9 mouse cellular contexts compared by ENCODE assay signal in the genomic region with DNA sequence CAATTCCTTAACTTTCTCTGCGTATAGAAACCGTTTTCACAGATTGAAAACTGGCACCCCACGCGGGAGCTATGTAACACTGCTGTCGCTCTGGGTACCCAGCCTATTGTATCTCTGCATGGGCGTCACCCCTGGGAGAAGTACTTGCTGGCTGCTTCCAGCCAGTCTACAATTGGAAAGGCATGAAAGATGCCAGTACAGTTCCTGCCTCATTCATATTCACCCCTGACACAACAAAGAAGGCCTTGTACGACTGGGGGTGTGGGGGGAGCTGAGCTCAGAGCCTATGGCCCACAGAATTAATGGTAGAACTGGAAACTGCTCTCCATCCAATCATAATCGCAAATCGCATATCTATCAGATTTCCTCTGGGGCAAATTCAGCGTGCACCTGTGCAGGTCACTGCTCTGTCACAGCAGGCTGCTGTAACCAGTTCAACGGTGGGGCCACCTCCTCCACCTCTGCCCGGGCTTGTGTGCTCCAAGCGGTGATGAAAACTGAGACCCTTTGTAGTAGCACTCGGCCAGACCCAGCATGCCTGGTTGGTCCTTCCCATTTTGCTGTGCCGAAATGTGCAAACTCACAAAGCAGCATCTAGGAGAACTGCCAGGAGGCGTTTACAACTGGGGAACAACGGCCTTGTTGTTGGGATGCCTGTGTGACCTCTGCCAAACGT. TPM values are rescaled to one million over a fixed set of nuclear protein-coding genes. Genes with fewer than 3 reads are reported as not detected.
DNase-seq lines count a peak whose midpoint lies in the region; ATAC-seq lines count a peak whose summit lies in the region.
"Had no signal": no experiment of that assay in that cellular context is flagged by ENCODE, and none has a peak within 500 bp of the region (broad histone marks: within the 10 kb centered on the region; RNA-seq: fewer than 3 reads in every experiment).

No protein-coding gene starts in this region.

- H3K27ac ChIP-seq in neural tube, embryonic 11.5 days (ENCODE audit: low read depth, low read length), result 0 out of 2 replicates have a peak overlapping the region, but pooled peaks have one; percentile 3
- H3K27ac ChIP-seq in hindbrain, embryonic 13.5 days, result peak overlapping the region; percentile 85
- peak overlapping the region; percentile 81 for H3K27ac ChIP-seq in limb, embryonic 11.5 days (replicated peaks; ENCODE audit: low read depth, low read length)

- no peak overlapping the region for H3K4me3 ChIP-seq in neural tube, embryonic 11.5 days (ENCODE audit: low read depth, low read length)
- H3K4me3 ChIP-seq in hindbrain, embryonic 13.5 days, result no peak overlapping the region
- H3K4me3 ChIP-seq in limb, embryonic 11.5 days (ENCODE audit: low read depth, low read length), result no peak overlapping the region

- DNase-seq in neural tube, embryonic 11.5 days (ENCODE audit: low spot score), result peak; percentile 28
- DNase-seq in neural tube, embryonic 10.5 days (ENCODE audit: extremely low spot score, low spot score), result no peak
- peak; percentile 43 for DNase-seq in limb, embryonic 11.5 days (ENCODE audit: low spot score)
- peak; percentile 65 for DNase-seq in telencephalon, adult 2 months (ENCODE audit: low read depth, low spot score)
- no peak for DNase-seq in gastrocnemius, postnatal 25 days
- no peak for DNase-seq in lung, postnatal 4 days

- H3K9ac ChIP-seq in neural tube, embryonic 11.5 days (ENCODE audit: low read length), result no peak overlapping the region
- 0 out of 2 replicates have a peak overlapping the region, but pooled peaks have one; percentile 39 for H3K9ac ChIP-seq in hindbrain, embryonic 13.5 days
- no peak overlapping the region for H3K9ac ChIP-seq in limb, embryonic 11.5 days (ENCODE audit: low read length)

- ATAC-seq in neural tube, embryonic 11.5 days (ENCODE audit: insufficient read depth, low FRiP score, low TSS enrichment), result no peak
- ATAC-seq in hindbrain, embryonic 13.5 days (ENCODE audit: low FRiP score), result peak; percentile 91
- ATAC-seq in limb, embryonic 11.5 days (ENCODE audit: insufficient number of reproducible peaks, low FRiP score, low TSS enrichment, low read depth), result peak; percentile 67; the same call in 1 of the 2 replicates
- no peak for ATAC-seq in granulocyte monocyte progenitor cell, adult 5-6 weeks (replicated peaks; ENCODE audit: poor library complexity, severe bottlenecking)
- ATAC-seq: Patski had no signal

- H3K4me2 ChIP-seq in neural tube, embryonic 11.5 days (ENCODE audit: low read depth), result no peak overlapping the region
- no peak overlapping the region for H3K4me2 ChIP-seq in hindbrain, embryonic 13.5 days
- H3K4me2 ChIP-seq in limb, embryonic 11.5 days (ENCODE audit: low read depth, severe bottlenecking), result no peak overlapping the region

- WGBS in neural tube, embryonic 11.5 days, result 65% methylated on average over 18 of the region's 18 CpGs
- WGBS in hindbrain, embryonic 13.5 days, result 47% methylated on average over 18 of the region's 18 CpGs
- WGBS in limb, embryonic 11.5 days, result 61% methylated on average over 18 of the region's 18 CpGs

- no peaks in the 10 kb centered on the region for H3K9me3 ChIP-seq in neural tube, embryonic 11.5 days (ENCODE audit: control insufficient read depth, low read length)
- no peaks in the 10 kb centered on the region for H3K9me3 ChIP-seq in hindbrain, embryonic 13.5 days
- no peaks in the 10 kb centered on the region for H3K9me3 ChIP-seq in limb, embryonic 11.5 days (ENCODE audit: control insufficient read depth, low read length)

- no peaks in the 10 kb centered on the region; the same call in 1 of the 2 replicates for H3K36me3 ChIP-seq in neural tube, embryonic 11.5 days (ENCODE audit: control insufficient read depth, insufficient read depth, low read length)
- peaks cover 34% of the 10 kb centered on the region for H3K36me3 ChIP-seq in hindbrain, embryonic 13.5 days
- H3K36me3 ChIP-seq in limb, embryonic 11.5 days (ENCODE audit: control insufficient read depth, insufficient read depth, low read length), result no peaks in the 10 kb centered on the region

- no peaks in the 10 kb centered on the region for H3K27me3 ChIP-seq in neural tube, embryonic 11.5 days (ENCODE audit: control insufficient read depth, insufficient read depth, low read length)
- no peaks in the 10 kb centered on the region for H3K27me3 ChIP-seq in hindbrain, embryonic 13.5 days
- no peaks in the 10 kb centered on the region for H3K27me3 ChIP-seq in limb, embryonic 11.5 days (ENCODE audit: control insufficient read depth, insufficient read depth, low read length)
- H3K27me3 ChIP-seq: Patski had no signal

- H3K4me1 ChIP-seq in neural tube, embryonic 11.5 days (ENCODE audit: control insufficient read depth, insufficient read depth, low read length), result no peaks in the 10 kb centered on the region
- peaks cover 11% of the 10 kb centered on the region; the same call in 1 of the 2 replicates for H3K4me1 ChIP-seq in hindbrain, embryonic 13.5 days (replicated peaks)
- no peaks in the 10 kb centered on the region for H3K4me1 ChIP-seq in limb, embryonic 11.5 days (ENCODE audit: control insufficient read depth, insufficient read depth, low read length)

RNA-seq across cellular contexts. Expression of a gene that starts 25.2 kb away (rescaled TPM):
- polyA plus RNA-seq in neural tube, embryonic 11.5 days (2014; fragmentation: Nextera tagmentation; extraction: Ambion mirVana), result 37.5 and 37.8 TPM in 2 replicates
- polyA plus RNA-seq in hindbrain, embryonic 13.5 days (2015; fragmentation: Nextera tagmentation; extraction: Ambion mirVana), result 34.3 and 38.5 TPM in 2 replicates
- polyA plus RNA-seq in limb, embryonic 11.5 days (2014; fragmentation: Nextera tagmentation; extraction: Ambion mirVana), result 29.6 and 31.5 TPM in 2 replicates
- total RNA-seq in gastrocnemius, postnatal 25 days (2021), result 10 to 100 TPM; 11.6 to 12.3 TPM
- total RNA-seq in granulocyte monocyte progenitor cell, adult 5-6 weeks (2014; fragmentation: Nextera tagmentation), result 23.5 and 34.6 TPM in 2 replicates
- 20.5 and 21.4 TPM in 2 replicates for total RNA-seq in granulocyte monocyte progenitor cell, adult 5-6 weeks (2017)

RNA-seq across cellular contexts. Expression of a gene that starts 37.1 kb away (rescaled TPM):
- 73.7 and 73.8 TPM in 2 replicates for polyA plus RNA-seq in neural tube, embryonic 11.5 days (2014; fragmentation: Nextera tagmentation; extraction: Ambion mirVana)
- polyA plus RNA-seq in hindbrain, embryonic 13.5 days (2015; fragmentation: Nextera tagmentation; extraction: Ambion mirVana), result 89.1 and 95.3 TPM in 2 replicates
- polyA plus RNA-seq in limb, embryonic 11.5 days (2014; fragmentation: Nextera tagmentation; extraction: Ambion mirVana), result 79.4 and 87.9 TPM in 2 replicates
- total RNA-seq in gastrocnemius, postnatal 25 days (2021), result 100 to 1,000 TPM; 510 to 555 TPM
- total RNA-seq in granulocyte monocyte progenitor cell, adult 5-6 weeks (2014; fragmentation: Nextera tagmentation), result 21.5 and 24.7 TPM in 2 replicates
- 26.2 and 30.1 TPM in 2 replicates for total RNA-seq in granulocyte monocyte progenitor cell, adult 5-6 weeks (2017)

RNA-seq across cellular contexts. Expression of a gene that starts 46.7 kb away (rescaled TPM):
- polyA plus RNA-seq in neural tube, embryonic 11.5 days (2014; fragmentation: Nextera tagmentation; extraction: Ambion mirVana), result 160 and 178 TPM in 2 replicates
- 168 and 174 TPM in 2 replicates for polyA plus RNA-seq in hindbrain, embryonic 13.5 days (2015; fragmentation: Nextera tagmentation; extraction: Ambion mirVana)
- polyA plus RNA-seq in limb, embryonic 11.5 days (2014; fragmentation: Nextera tagmentation; extraction: Ambion mirVana), result 189 and 194 TPM in 2 replicates
- 10 to 100 TPM; 57.3 to 63.7 TPM for total RNA-seq in gastrocnemius, postnatal 25 days (2021)
- 132 and 207 TPM in 2 replicates for total RNA-seq in granulocyte monocyte progenitor cell, adult 5-6 weeks (2014; fragmentation: Nextera tagmentation)
- 94.5 and 125 TPM in 2 replicates for total RNA-seq in granulocyte monocyte progenitor cell, adult 5-6 weeks (2017)

RNA-seq across cellular contexts. Expression of a gene that starts 53.7 kb away (rescaled TPM):
- polyA plus RNA-seq in neural tube, embryonic 11.5 days (2014; fragmentation: Nextera tagmentation; extraction: Ambion mirVana), result not detected in 2 replicates
- polyA plus RNA-seq in hindbrain, embryonic 13.5 days (2015; fragmentation: Nextera tagmentation; extraction: Ambion mirVana), result not detected in 2 replicates
- polyA plus RNA-seq in limb, embryonic 11.5 days (2014; fragmentation: Nextera tagmentation; extraction: Ambion mirVana), result not detected in 2 replicates
- not detected for total RNA-seq in gastrocnemius, postnatal 25 days (2021)
- not detected in 2 replicates for total RNA-seq in granulocyte monocyte progenitor cell, adult 5-6 weeks (2014; fragmentation: Nextera tagmentation)
- not detected in 2 replicates for total RNA-seq in granulocyte monocyte progenitor cell, adult 5-6 weeks (2017)

Comparison
In these comparisons a context has a peak if more than half of its experiments do, and no peak if none do; other contexts are left out.
1. DNase-seq: peak in neural tube, embryonic 11.5 days (single experiment), limb, embryonic 11.5 days (single experiment) and telencephalon, adult 2 months (single experiment); none in neural tube, embryonic 10.5 days (single experiment), gastrocnemius, postnatal 25 days (single experiment) and lung, postnatal 4 days (0 of 2).
2. ATAC-seq: peak in hindbrain, embryonic 13.5 days (single experiment) and limb, embryonic 11.5 days (single experiment); none in neural tube, embryonic 11.5 days (single experiment) and granulocyte monocyte progenitor cell, adult 5-6 weeks (single experiment).
3. H3K27ac ChIP-seq: peak in every context shown above with its lines; median percentile 85 in hindbrain, embryonic 13.5 days; 81 in limb, embryonic 11.5 days; 3 in neural tube, embryonic 11.5 days.